Mouse (Mus musculus) brain, embryonic 14.5 days (tissue): ENCODE measurements around the gene Pkd1l1.

Source experiments
- CTCF ChIP-seq: fragments of 200-500 bp; IDR thresholded peaks from 2 replicates; pipeline ENCODE4 v1.5.1; 2012; ENCODE audit warnings: inconsistent platforms, mild to moderate bottlenecking, moderate library complexity, borderline replicate concordance; ENCODE audit not compliant: insufficient read depth, insufficient read length; ENCODE audit errors: extremely low read depth
- POLR2A ChIP-seq: fragments of 200-500 bp; IDR thresholded peaks from 2 replicates; pipeline ENCODE4 v1.6.1; 2012; ENCODE audit warnings: mild to moderate bottlenecking, inconsistent platforms, borderline replicate concordance; ENCODE audit not compliant: poor library complexity, insufficient read depth, insufficient read length, severe bottlenecking; ENCODE audit errors: extremely low read depth

GRCm38 (mm10) chr11:8792146-8792545 is 180.9 kb downstream of the Pkd1l1 start:
- TF ChIP-seq CTCF (no peak), POLR2A (no peak)
